Mouse (Mus musculus): Measurements from ENCODE around the gene Amh. TPM values are rescaled to one million over a fixed set of nuclear protein-coding genes. Genes with fewer than 3 reads are reported as not detected.

Amh gene
- polyA plus RNA-seq, 1 experiment from 2014 or later: 0.07 TPM

DNA sequence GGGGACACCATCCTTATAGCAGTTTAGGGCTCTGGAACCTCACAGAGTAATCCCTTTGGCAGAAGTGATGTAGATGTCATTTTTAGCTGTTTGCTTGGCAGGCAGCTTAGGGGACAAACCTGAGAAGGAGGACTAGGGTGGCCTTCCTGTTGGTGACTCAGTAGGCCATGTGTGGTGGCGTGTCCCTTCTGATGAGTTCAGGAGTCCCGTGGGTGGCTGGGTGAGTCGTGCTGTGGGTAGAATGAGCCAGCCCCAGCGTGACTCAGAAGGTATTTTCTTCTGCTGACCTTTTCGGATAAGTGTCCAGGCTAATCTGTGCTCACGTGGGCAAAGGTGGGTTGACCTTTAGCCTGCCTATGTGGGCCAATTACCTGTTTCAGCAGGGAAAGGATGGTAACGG is 46.4 kb upstream of the Amh start:
- H3K9ac ChIP-seq (replicated peaks; ENCODE audit: low read depth): no peak overlapping the region
- no peak for TF ChIP-seq EP300 (IDR thresholded peaks at IDR 0.05)
- no peak for TF ChIP-seq CTCF (IDR thresholded peaks at IDR 0.05)
- DNase-seq (ENCODE audit: low spot score) (no peak), ATAC-seq (no peak)
- no peaks in the 10 kb centered on the region for H3K27me3 ChIP-seq (replicated peaks; ENCODE audit: insufficient read depth, low read length)
- H3K36me3 ChIP-seq (ENCODE audit: insufficient read depth, low read length): no peaks in the 10 kb centered on the region
- H3K4me2 ChIP-seq (replicated peaks; ENCODE audit: low read depth, low read length): no peak overlapping the region
- peaks cover 15% of the 10 kb centered on the region for H3K4me1 ChIP-seq (ENCODE audit: insufficient read depth, low read depth, low read length)
- no peak overlapping the region for H3K4me3 ChIP-seq (ENCODE audit: low read depth, low read length)
- H3K9me3 ChIP-seq (ENCODE audit: low read length): no peaks in the 10 kb centered on the region
- H3K27ac ChIP-seq (ENCODE audit: low read length): no peak overlapping the region
- 65% methylated on average over 7 of the region's 7 CpGs for WGBS

DNA sequence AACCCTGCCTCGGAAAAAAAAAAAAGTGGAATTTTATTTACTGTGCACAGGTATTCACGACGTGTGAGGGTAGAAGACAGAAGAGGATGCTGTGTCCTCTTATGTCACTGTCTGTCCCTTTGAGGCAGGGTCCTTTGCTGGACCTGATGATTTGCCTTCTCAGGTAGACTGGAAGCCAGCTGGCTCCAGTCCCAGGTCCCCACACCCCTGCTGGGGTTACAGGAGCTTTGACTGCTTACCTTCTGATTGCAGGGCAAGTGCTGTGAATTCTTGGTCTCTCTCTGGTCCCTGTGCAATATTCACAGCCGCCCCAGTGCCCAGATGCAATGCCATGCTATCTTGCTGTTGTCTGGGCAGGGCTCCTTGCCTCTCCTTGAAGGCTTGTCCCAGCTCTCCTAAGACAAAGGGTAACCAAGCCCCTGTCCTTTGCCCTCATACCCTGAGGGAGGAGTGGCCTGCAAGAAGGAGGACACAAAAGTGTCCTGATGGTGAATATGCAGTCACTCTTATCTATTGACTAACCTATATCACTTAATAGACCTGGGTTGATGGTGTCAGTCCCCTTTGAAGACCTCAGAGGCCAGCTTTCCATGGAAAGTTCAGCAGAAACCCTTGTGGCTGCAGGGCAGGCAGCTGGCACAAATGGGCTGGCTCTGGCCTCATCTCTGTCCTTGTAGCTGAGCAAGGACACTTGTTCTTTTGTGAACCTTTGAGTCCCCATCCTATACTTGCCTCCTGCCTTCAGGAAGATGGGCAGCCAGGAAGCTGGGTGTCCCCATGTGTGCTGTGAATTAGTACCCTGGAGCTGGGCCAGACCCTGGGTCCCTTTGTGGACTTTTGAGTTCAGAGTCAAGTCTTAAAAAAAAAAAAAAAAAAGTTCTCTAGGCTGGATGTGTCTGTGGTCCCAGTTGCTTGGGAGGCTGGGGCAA is 44.2 kb upstream of the Amh start:
- H3K4me3 ChIP-seq (ENCODE audit: low read depth, low read length): no peak overlapping the region
- TF ChIP-seq EP300 (IDR thresholded peaks at IDR 0.05) (no peak), CTCF (IDR thresholded peaks at IDR 0.05) (no peak)
- H3K9ac ChIP-seq (replicated peaks; ENCODE audit: low read depth): no peak overlapping the region
- H3K4me2 ChIP-seq (replicated peaks; ENCODE audit: low read depth, low read length): no peak overlapping the region
- H3K36me3 ChIP-seq (ENCODE audit: insufficient read depth, low read length): no peaks in the 10 kb centered on the region
- H3K9me3 ChIP-seq (ENCODE audit: low read length): no peaks in the 10 kb centered on the region
- no peak for DNase-seq (ENCODE audit: low spot score)
- ATAC-seq: no peak
- H3K27me3 ChIP-seq (replicated peaks; ENCODE audit: insufficient read depth, low read length): no peaks in the 10 kb centered on the region
- peaks cover 13% of the 10 kb centered on the region for H3K4me1 ChIP-seq (ENCODE audit: insufficient read depth, low read depth, low read length)
- 68% methylated on average over 4 of the region's 4 CpGs for WGBS
- H3K27ac ChIP-seq (ENCODE audit: low read length): no peak overlapping the region

DNA sequence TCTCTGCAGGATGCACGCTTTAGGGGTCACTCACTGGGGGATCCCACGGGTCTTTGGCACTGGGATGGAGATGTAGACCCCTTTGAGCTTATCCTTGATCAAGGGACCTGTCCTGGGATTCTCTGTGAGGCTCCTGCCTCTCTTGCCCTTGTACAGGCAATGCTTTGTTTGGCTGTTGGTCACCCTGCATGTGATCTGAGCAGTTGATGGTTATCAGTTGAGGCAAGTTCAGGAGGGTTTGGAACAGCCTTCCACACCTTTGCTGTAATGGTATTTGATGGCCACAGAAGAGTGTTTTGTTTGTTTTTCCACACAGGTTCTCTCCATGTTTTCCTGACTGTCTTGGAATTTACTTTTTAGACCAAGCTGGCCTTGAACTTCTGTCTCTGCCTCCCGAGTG is 43.2 kb upstream of the Amh start:
- peaks cover 3% of the 10 kb centered on the region; the same call in 1 of the 2 replicates for H3K4me1 ChIP-seq (ENCODE audit: insufficient read depth, low read depth, low read length)

DNA sequence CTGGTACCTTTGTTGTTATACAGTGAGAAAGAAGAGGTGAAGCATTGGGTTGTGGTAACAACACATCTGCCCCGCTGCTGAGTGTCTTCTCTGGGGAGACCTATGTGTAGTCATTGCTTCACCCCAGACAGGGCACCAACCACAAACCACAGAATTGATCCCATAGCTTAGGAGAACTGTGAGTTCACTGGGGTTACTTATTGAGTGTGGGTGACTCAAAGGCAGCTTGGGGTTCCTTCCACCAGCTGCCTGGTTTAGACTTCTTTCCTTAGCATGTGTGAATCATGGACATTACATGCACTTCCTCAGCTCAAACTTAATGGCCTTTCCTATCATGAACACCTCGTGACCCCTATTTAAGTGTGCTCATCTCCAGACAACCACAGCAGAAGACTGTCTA is 41.5 kb upstream of the Amh start:
- no peaks in the 10 kb centered on the region for H3K4me1 ChIP-seq (ENCODE audit: insufficient read depth, low read depth, low read length)
- H3K4me2 ChIP-seq (replicated peaks; ENCODE audit: low read depth, low read length): no peak overlapping the region
- no peak overlapping the region for H3K4me3 ChIP-seq (ENCODE audit: low read depth, low read length)
- DNase-seq (ENCODE audit: low spot score) (no peak), ATAC-seq (no peak)
- WGBS: 91% methylated on average over 2 of the region's 2 CpGs
- TF ChIP-seq EP300 (IDR thresholded peaks at IDR 0.05) (no peak), CTCF (IDR thresholded peaks at IDR 0.05) (no peak)
- no peak overlapping the region for H3K27ac ChIP-seq (ENCODE audit: low read length)
- H3K36me3 ChIP-seq (ENCODE audit: insufficient read depth, low read length): peaks cover 6% of the 10 kb centered on the region; the same call in 1 of the 2 replicates
- H3K9me3 ChIP-seq (ENCODE audit: low read length): no peaks in the 10 kb centered on the region
- no peaks in the 10 kb centered on the region for H3K27me3 ChIP-seq (replicated peaks; ENCODE audit: insufficient read depth, low read length)
- no peak overlapping the region for H3K9ac ChIP-seq (replicated peaks; ENCODE audit: low read depth)

More for the DNA sequence above, 43.2 kb upstream of the Amh start:
- H3K27me3 ChIP-seq (replicated peaks; ENCODE audit: insufficient read depth, low read length): no peaks in the 10 kb centered on the region
- H3K4me3 ChIP-seq (ENCODE audit: low read depth, low read length): no peak overlapping the region
- H3K36me3 ChIP-seq (ENCODE audit: insufficient read depth, low read length): no peaks in the 10 kb centered on the region
- no peak overlapping the region for H3K27ac ChIP-seq (ENCODE audit: low read length)
- H3K9me3 ChIP-seq (ENCODE audit: low read length): no peaks in the 10 kb centered on the region
- DNase-seq (ENCODE audit: low spot score) (no peak), ATAC-seq (no peak)
- 65% methylated on average over 3 of the region's 3 CpGs for WGBS
- H3K4me2 ChIP-seq (replicated peaks; ENCODE audit: low read depth, low read length): no peak overlapping the region
- no peak overlapping the region for H3K9ac ChIP-seq (replicated peaks; ENCODE audit: low read depth)
- TF ChIP-seq EP300 (IDR thresholded peaks at IDR 0.05): no peak
- TF ChIP-seq CTCF (IDR thresholded peaks at IDR 0.05): no peak

DNA sequence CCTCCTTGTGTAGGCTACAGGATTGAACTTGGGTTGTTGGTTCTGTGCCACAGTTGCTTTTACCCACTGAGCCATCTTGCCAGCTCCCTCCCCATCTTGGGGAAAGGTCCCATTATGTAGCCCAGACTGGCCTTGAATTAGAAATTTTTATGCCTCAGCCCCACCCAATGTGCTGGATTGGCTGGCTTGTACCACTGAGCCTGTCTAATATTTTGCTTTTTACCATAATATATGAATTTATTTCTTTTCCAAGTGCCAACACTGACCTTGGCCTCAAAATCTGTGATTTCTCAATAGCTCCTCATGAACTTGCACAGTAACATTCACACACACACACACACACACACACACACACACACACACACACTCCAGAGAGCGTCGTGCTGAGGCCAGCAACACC is 39.3 kb upstream of the Amh start:
- no peak overlapping the region for H3K9ac ChIP-seq (replicated peaks; ENCODE audit: low read depth)
- H3K4me2 ChIP-seq (replicated peaks; ENCODE audit: low read depth, low read length): no peak overlapping the region
- H3K4me1 ChIP-seq (ENCODE audit: insufficient read depth, low read depth, low read length): no peaks in the 10 kb centered on the region
- DNase-seq (ENCODE audit: low spot score): no peak
- H3K27ac ChIP-seq (ENCODE audit: low read length): peak overlapping the region; percentile 74
- H3K4me3 ChIP-seq (ENCODE audit: low read depth, low read length): no peak overlapping the region
- H3K9me3 ChIP-seq (ENCODE audit: low read length): no peaks in the 10 kb centered on the region
- ATAC-seq: peak; percentile 42
- H3K36me3 ChIP-seq (ENCODE audit: insufficient read depth, low read length): peaks cover 15% of the 10 kb centered on the region
- H3K27me3 ChIP-seq (replicated peaks; ENCODE audit: insufficient read depth, low read length): no peaks in the 10 kb centered on the region
- TF ChIP-seq EP300 (IDR thresholded peaks at IDR 0.05) (no peak), CTCF (IDR thresholded peaks at IDR 0.05) (no peak)
- 47% methylated on average over 2 of the region's 2 CpGs for WGBS

DNA sequence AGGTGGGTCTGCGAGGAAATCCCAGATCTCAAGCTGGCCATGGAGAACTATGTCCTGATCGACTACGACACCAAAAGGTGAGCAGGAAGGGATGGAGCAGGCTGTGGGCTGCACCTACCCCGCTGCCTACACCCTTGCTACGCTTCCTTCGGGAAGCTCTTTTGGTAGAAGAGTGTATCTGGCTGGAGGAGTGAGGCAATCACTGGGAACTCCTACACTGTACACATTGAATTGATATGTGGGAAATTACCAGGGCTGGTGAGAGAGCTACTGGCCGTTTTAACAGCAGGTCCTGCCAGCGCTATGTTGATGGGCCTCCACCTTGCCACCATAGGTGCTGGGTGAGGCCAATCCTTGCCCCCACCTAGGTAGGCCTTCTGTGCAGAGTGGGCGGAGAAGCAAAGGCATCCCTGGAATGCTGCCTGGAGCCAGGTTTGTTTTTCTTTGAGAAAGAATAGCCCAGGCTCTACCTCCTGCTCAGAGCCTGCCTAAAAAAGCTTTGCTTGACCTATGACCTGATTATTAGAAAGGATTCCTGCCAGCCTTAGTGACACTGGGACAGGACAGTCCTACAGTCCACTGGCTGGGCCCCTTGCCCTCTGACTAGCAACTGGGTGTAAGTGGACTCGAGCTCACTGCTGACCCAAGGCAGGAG is 38.8 kb upstream of the Amh start:
- TF ChIP-seq EP300 (IDR thresholded peaks at IDR 0.05): no peak
- TF ChIP-seq CTCF (IDR thresholded peaks at IDR 0.05): no peak
- H3K9ac ChIP-seq (replicated peaks; ENCODE audit: low read depth): no peak overlapping the region
- no peak overlapping the region for H3K4me2 ChIP-seq (replicated peaks; ENCODE audit: low read depth, low read length)
- no peaks in the 10 kb centered on the region for H3K9me3 ChIP-seq (ENCODE audit: low read length)
- ATAC-seq: peak; percentile 84
- peaks cover 20% of the 10 kb centered on the region for H3K36me3 ChIP-seq (ENCODE audit: insufficient read depth, low read length)
- H3K27ac ChIP-seq (ENCODE audit: low read length): peak overlapping the region; percentile 74
- DNase-seq (ENCODE audit: low spot score): peak; percentile 61
- WGBS: 51% methylated on average over 10 of the region's 10 CpGs
- H3K4me1 ChIP-seq (ENCODE audit: insufficient read depth, low read depth, low read length): no peaks in the 10 kb centered on the region
- H3K4me3 ChIP-seq (ENCODE audit: low read depth, low read length): no peak overlapping the region
- H3K27me3 ChIP-seq (replicated peaks; ENCODE audit: insufficient read depth, low read length): no peaks in the 10 kb centered on the region

Data from lung, postnatal 0 days (tissue).